Mouse (Mus musculus) ES-Bruce4 (cell line): ENCODE measurements around the gene Clec16a. TPM values are rescaled to one million over a fixed set of nuclear protein-coding genes. Genes with fewer than 3 reads are reported as not detected.

Experiments used
- H3K27ac ChIP-seq: 2 replicates; pipeline ENCODE4 v1.5.1; 2012; ENCODE audit warnings: low read length, inconsistent platforms; ENCODE audit not compliant: insufficient read depth
- H3K27me3 ChIP-seq: 2 replicates; pipeline ENCODE4 v1.6.1; 2012; ENCODE audit warnings: mild to moderate bottlenecking, low read length, inconsistent platforms; ENCODE audit not compliant: control insufficient read depth, poor library complexity, insufficient read depth, severe bottlenecking
- H3K36me3 ChIP-seq: 2 replicates; pipeline ENCODE4 v1.6.1; 2012; ENCODE audit warnings: inconsistent platforms, mild to moderate bottlenecking, low read length, moderate library complexity; ENCODE audit not compliant: control insufficient read depth, poor library complexity, insufficient read depth, severe bottlenecking
- H3K4me1 ChIP-seq: one replicate; pipeline ENCODE4 v1.8.1; 2011; ENCODE audit warnings: low read length; ENCODE audit not compliant: control insufficient read depth, insufficient read depth
- H3K4me3 ChIP-seq: 2 replicates; pipeline ENCODE4 v1.5.1; 2011; ENCODE audit warnings: low read depth, mild to moderate bottlenecking, low read length
- H3K9ac ChIP-seq: 2 replicates; pipeline ENCODE4 v1.6.1; 2012; ENCODE audit warnings: low read depth, mild to moderate bottlenecking, inconsistent platforms; ENCODE audit not compliant: poor library complexity, severe bottlenecking
- H3K9me3 ChIP-seq: replicated peaks from 2 replicates; pipeline ENCODE4 v1.6.1; 2012; ENCODE audit warnings: mild to moderate bottlenecking, low read length, inconsistent platforms; ENCODE audit not compliant: control insufficient read depth, poor library complexity, insufficient read depth, severe bottlenecking
- CTCF ChIP-seq: IDR thresholded peaks from one replicate; pipeline ENCODE4 v1.8.1; 2011; ENCODE audit warnings: low read depth, low read length
- EP300 ChIP-seq: IDR thresholded peaks from 2 replicates; pipeline ENCODE4 v1.6.1; 2011; ENCODE audit warnings: low read depth, low read length; ENCODE audit not compliant: insufficient read depth
- POLR2A ChIP-seq: IDR thresholded peaks from one replicate; pipeline ENCODE4 v1.8.1; 2011; ENCODE audit warnings: low read length; ENCODE audit not compliant: insufficient read depth
- polyA plus RNA-seq: library from polyadenylated mRNA; stranded (reverse); fragments of >200 nt; gene quantifications from 2 replicates; pipeline ENCODE4 v1.2.4, GENCODE M21; 2011; ENCODE audit warnings: low read depth; ENCODE audit not compliant: missing spikeins, insufficient read depth, insufficient read length

Gene Clec16a
- polyA plus RNA-seq, 1 experiment = 9.5 TPM

GRCm38 (mm10) chr16:10581234-10581898 is 36.2 kb downstream of the Clec16a start:
- no peak overlapping the region for H3K4me3 ChIP-seq
- no peaks in the 10 kb centered on the region for H3K9me3 ChIP-seq
- no peak overlapping the region for H3K27ac ChIP-seq
- TF ChIP-seq EP300 (no peak), POLR2A (no peak), CTCF (no peak)
- no peaks in the 10 kb centered on the region for H3K4me1 ChIP-seq
- H3K36me3 ChIP-seq = peaks cover 2% of the 10 kb centered on the region; the same call in 1 of the 2 replicates
- no peaks in the 10 kb centered on the region for H3K27me3 ChIP-seq
- H3K9ac ChIP-seq = no peak overlapping the region

DNA sequence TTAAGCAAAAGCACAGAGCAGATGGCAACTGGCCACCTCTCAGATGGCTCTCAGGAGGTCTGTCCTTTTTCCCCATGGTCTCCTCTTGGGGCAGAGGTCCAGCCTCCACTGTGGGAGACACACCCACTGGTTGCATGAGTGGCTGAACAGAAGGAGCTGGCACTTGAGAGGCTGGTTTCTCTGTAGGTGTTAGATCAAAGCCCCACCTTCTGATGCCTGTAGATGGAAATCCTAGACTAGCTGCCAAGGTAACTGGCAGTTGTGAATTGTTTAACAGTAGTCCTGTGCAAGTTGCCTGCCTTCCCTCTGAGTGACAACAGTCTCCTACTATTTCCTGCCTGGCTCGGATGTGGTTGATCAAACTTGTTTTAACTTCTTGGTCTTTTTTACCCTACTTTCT is 40.0 kb downstream of the Clec16a start:
- Histone ChIP-seq H3K9me3 (no peaks in the 10 kb centered on the region), H3K27ac (no peak overlapping the region), H3K27me3 (no peaks in the 10 kb centered on the region), H3K4me3 (no peak overlapping the region), H3K4me1 (no peaks in the 10 kb centered on the region), H3K36me3 (peaks cover 2% of the 10 kb centered on the region), H3K9ac (no peak overlapping the region)
- TF ChIP-seq CTCF = no peak
- no peak for TF ChIP-seq EP300
- no peak for TF ChIP-seq POLR2A

GRCm38 (mm10) chr16:10586546-10586945 is 41.4 kb downstream of the Clec16a start:
- H3K27me3 ChIP-seq = no peaks in the 10 kb centered on the region
- no peak overlapping the region for H3K4me3 ChIP-seq
- H3K9ac ChIP-seq = no peak overlapping the region
- no peaks in the 10 kb centered on the region for H3K4me1 ChIP-seq
- no peaks in the 10 kb centered on the region for H3K9me3 ChIP-seq
- H3K36me3 ChIP-seq = peaks cover 2% of the 10 kb centered on the region
- no peak overlapping the region for H3K27ac ChIP-seq
- TF ChIP-seq EP300 (no peak), POLR2A (no peak), CTCF (no peak)

GRCm38 (mm10) chr16:10599888-10600740 is 55.0 kb downstream of the Clec16a start:
- no peak overlapping the region for H3K4me3 ChIP-seq
- H3K9me3 ChIP-seq = no peaks in the 10 kb centered on the region
- no peaks in the 10 kb centered on the region for H3K27me3 ChIP-seq
- no peak overlapping the region for H3K9ac ChIP-seq
- H3K36me3 ChIP-seq = no peaks in the 10 kb centered on the region; the same call in 1 of the 2 replicates
- H3K27ac ChIP-seq = no peak overlapping the region
- TF ChIP-seq POLR2A (no peak), CTCF (no peak), EP300 (no peak)
- H3K4me1 ChIP-seq = no peaks in the 10 kb centered on the region

DNA sequence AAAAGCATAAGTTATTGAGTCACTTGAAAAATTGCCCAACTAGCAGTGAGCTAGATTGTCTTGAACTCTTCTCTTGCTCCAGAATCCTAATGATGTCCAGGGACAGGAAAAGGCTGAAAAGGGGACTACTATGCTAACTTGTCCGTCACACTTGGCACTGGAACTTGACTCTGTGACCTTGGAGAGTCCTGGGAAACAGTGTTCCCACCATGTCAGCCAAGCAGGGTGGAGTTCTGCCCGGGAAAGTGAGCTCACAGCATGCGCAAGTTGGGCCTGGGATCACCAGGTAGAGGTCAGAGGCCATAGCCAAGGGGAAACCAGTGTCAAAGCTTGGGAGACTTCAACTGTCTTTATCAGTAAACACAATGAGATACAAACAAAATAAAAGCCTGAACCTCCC is 62.7 kb downstream of the Clec16a start:
- TF ChIP-seq POLR2A (no peak), EP300 (no peak), CTCF (no peak)
- Histone ChIP-seq H3K4me1 (no peaks in the 10 kb centered on the region), H3K9ac (no peak overlapping the region), H3K9me3 (no peaks in the 10 kb centered on the region), H3K36me3 (no peaks in the 10 kb centered on the region; the same call in 1 of the 2 replicates), H3K27me3 (no peaks in the 10 kb centered on the region), H3K4me3 (no peak overlapping the region), H3K27ac (no peak overlapping the region)

GRCm38 (mm10) chr16:10609921-10610320 is 64.8 kb downstream of the Clec16a start:
- Histone ChIP-seq H3K27ac (no peak overlapping the region), H3K9me3 (no peaks in the 10 kb centered on the region), H3K4me1 (no peaks in the 10 kb centered on the region), H3K27me3 (no peaks in the 10 kb centered on the region), H3K4me3 (no peak overlapping the region), H3K9ac (no peak overlapping the region), H3K36me3 (no peaks in the 10 kb centered on the region)
- TF ChIP-seq POLR2A (no peak), EP300 (no peak), CTCF (no peak)
